Mouse (Mus musculus): ENCODE data around the gene Rasgrf1.

GRCm38 (mm10) chr9:89875551-89875950 is 34.2 kb upstream of the Rasgrf1 start:
- no peak for TF ChIP-seq CTCF (IDR thresholded peaks at IDR 0.05 in 2 of 3, conservative IDR thresholded peaks at IDR 0.05 in 1 of 3; ENCODE audit: control insufficient read depth in 1 of 3, insufficient read depth in 1 of 3, low read depth in 2 of 3, low read length in 3 of 3, poor library complexity in 1 of 3, severe bottlenecking in 1 of 3)
- TF ChIP-seq UBTF (IDR thresholded peaks at IDR 0.05; ENCODE audit: borderline replicate concordance, insufficient read depth, low read depth, low read length): no peak
- TF ChIP-seq KAT2A (conservative IDR thresholded peaks at IDR 0.05; ENCODE audit: low read depth, low read length): no peak
- no peak for TF ChIP-seq POLR2A (IDR thresholded peaks at IDR 0.05; ENCODE audit: control insufficient read depth in 1 of 2, insufficient read depth in 1 of 2, low read depth in 1 of 2, low read length in 2 of 2, poor library complexity in 1 of 2)
- no peak for TF ChIP-seq MXI1 (IDR thresholded peaks at IDR 0.05; ENCODE audit: low read depth, low read length)
- no peak for TF ChIP-seq MYC (IDR thresholded peaks at IDR 0.05; ENCODE audit: low read depth, low read length)
- no peak for TF ChIP-seq EP300 (IDR thresholded peaks at IDR 0.05; ENCODE audit: low read depth in 1 of 2, low read length in 2 of 2)
- no peak for TF ChIP-seq CHD1 (IDR thresholded peaks at IDR 0.05; ENCODE audit: low read depth, low read length)
- TF ChIP-seq MYB (IDR thresholded peaks at IDR 0.05; ENCODE audit: low read depth, low read length): no peak
- TF ChIP-seq ZMIZ1 (IDR thresholded peaks at IDR 0.05; ENCODE audit: low read depth, low read length): no peak
